Mouse (Mus musculus) forebrain, postnatal 0 days (tissue): ENCODE data around the gene Ankrd6. TPM values are rescaled to one million over a fixed set of nuclear protein-coding genes. Genes with fewer than 3 reads are reported as not detected.

Experiments
- ATAC-seq: fragments of 200-750 bp; cut with Nextera tagmentation; 2 replicates; pipeline ENCODE4 v1.8.0; 2017; ENCODE audit warnings: mild to moderate bottlenecking, moderate library complexity
- DNase-seq: peaks from one replicate; pipeline ENCODE4 v3.0.0-alpha.2; 2015
- H3K27ac ChIP-seq: fragments of 300-500 bp; sonication (generic); 2 replicates; pipeline ENCODE4 v1.5.1; 2014; ENCODE audit warnings: low read depth, mild to moderate bottlenecking, antibody characterized with exemption, low read length, moderate library complexity, mixed read lengths
- H3K27me3 ChIP-seq: fragments of 300-500 bp; sonication (generic); 2 replicates; pipeline ENCODE4 v1.6.1; 2014; ENCODE audit warnings: mild to moderate bottlenecking, low read length, mixed read lengths; ENCODE audit not compliant: insufficient read depth
- H3K36me3 ChIP-seq: fragments of 300-500 bp; sonication (generic); 2 replicates; pipeline ENCODE4 v1.6.1; 2014; ENCODE audit warnings: mild to moderate bottlenecking, moderate library complexity; ENCODE audit not compliant: insufficient read depth
- H3K4me1 ChIP-seq: fragments of 300-500 bp; sonication (generic); 2 replicates; pipeline ENCODE4 v1.6.1; 2014; ENCODE audit warnings: antibody characterized with exemption; ENCODE audit not compliant: insufficient read depth
- H3K4me2 ChIP-seq: fragments of 300-500 bp; sonication (generic); 2 replicates; pipeline ENCODE4 v1.6.1; 2014; ENCODE audit warnings: low read depth, mild to moderate bottlenecking, moderate library complexity
- H3K4me3 ChIP-seq: fragments of 300-500 bp; sonication (generic); 2 replicates; pipeline ENCODE4 v1.5.1; 2014; ENCODE audit warnings: low read depth, low read length, mixed read lengths
- H3K9ac ChIP-seq: fragments of 300-500 bp; sonication (generic); 2 replicates; pipeline ENCODE4 v1.6.1; 2014; ENCODE audit warnings: mild to moderate bottlenecking
- H3K9me3 ChIP-seq: fragments of 300-500 bp; sonication (generic); 2 replicates; pipeline ENCODE4 v1.6.1; 2016; ENCODE audit warnings: low read length
- CTCF ChIP-seq: sonication (generic); IDR thresholded peaks from 2 replicates; pipeline ENCODE4 v1.5.1; 2016; ENCODE audit warnings: antibody characterized with exemption, control low read depth, low read depth
- WGBS: fragments of 180-500 bp; shearing (Covaris S2); extraction: QIAGEN DNeasy Blood & Tissue Kit; methylation state at CpG from one replicate; pipeline ENCODE4 v1.1.7; 2014; 5-methylcytosine and 5-hydroxymethylcytosine counted together
- polyA plus RNA-seq: library from polyadenylated mRNA; unstranded; fragments of >200 nt; fragmentation: Nextera tagmentation; extraction: Ambion mirVana; gene quantifications from 2 replicates; pipeline ENCODE4 v1.2.1, GENCODE M21; 2015
- total RNA-seq: library from RNA; depleted of rRNA; stranded (reverse); fragments of >200 nt; gene quantifications from 2 replicates; pipeline ENCODE4 v1.2.3, GENCODE M21; 2014

Gene Ankrd6
- total and polyA plus RNA-seq, 2 experiments from 2014 or later: 18.4 to 39.8 TPM

DNA sequence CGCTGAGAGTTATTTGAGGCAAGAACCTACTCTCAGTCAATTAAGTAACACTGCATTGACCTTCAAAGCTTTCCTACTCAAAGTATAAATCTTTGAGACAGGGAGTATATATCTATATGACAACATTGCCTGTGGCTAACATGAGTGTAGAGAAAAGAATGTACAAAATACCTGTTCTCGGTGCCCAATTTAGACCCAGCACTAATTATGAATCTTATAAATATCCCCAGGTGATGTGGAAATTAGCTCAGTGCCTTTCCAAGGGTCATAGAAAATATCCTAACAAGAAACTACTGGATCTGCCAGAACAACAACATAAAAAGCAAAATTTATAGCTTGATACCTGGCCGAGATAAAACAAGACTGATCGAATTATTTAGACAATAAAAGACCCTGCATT lies 151.7 kb downstream of the Ankrd6 start:
- ATAC-seq: no peak
- no peak for TF ChIP-seq CTCF
- Histone ChIP-seq H3K27ac (no peak overlapping the region), H3K4me2 (no peak overlapping the region), H3K9ac (no peak overlapping the region), H3K9me3 (no peaks in the 10 kb centered on the region), H3K4me3 (no peak overlapping the region), H3K36me3 (no peaks in the 10 kb centered on the region), H3K4me1 (peaks cover 7% of the 10 kb centered on the region), H3K27me3 (no peaks in the 10 kb centered on the region)
- WGBS: 97% methylated on average over 4 of the region's 4 CpGs
- DNase-seq: no peak

GRCm38 (mm10) chr4:32789020-32789419 lies 161.6 kb downstream of the Ankrd6 start:
- Histone ChIP-seq H3K4me1 (no peaks in the 10 kb centered on the region), H3K9ac (no peak overlapping the region), H3K27me3 (no peaks in the 10 kb centered on the region), H3K9me3 (no peaks in the 10 kb centered on the region), H3K27ac (no peak overlapping the region), H3K4me2 (no peak overlapping the region), H3K4me3 (no peak overlapping the region), H3K36me3 (no peaks in the 10 kb centered on the region)
- no peak for TF ChIP-seq CTCF
- ATAC-seq (no peak), DNase-seq (no peak)
- WGBS: 88% methylated on average over 4 of the region's 4 CpGs

DNA sequence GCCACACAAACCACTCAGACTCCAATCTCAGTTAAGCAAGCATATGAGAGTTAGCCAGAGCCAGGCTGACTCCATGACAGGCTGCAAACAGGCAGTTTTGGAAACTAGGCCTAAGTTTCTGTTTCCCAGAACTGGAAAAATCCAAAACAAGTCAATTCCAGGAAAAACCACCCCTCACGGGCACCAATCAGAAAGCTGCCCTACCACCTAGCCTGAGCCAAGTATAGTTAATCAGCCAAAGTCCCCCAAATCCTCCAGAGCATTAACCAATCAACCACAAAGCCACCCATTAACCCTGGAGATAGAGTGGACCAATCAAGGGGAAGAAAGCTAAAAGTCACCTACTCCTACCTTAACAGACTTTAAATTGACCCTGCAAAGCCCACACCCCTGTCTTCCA lies 163.5 kb downstream of the Ankrd6 start:
- H3K36me3 ChIP-seq: no peaks in the 10 kb centered on the region
- no peaks in the 10 kb centered on the region for H3K27me3 ChIP-seq
- no peak overlapping the region for H3K27ac ChIP-seq
- H3K4me3 ChIP-seq: no peak overlapping the region
- no peak for TF ChIP-seq CTCF
- 91% methylated on average over 1 of the region's 1 CpGs for WGBS
- no peak overlapping the region for H3K4me2 ChIP-seq
- ATAC-seq (no peak), DNase-seq (no peak)
- H3K9me3 ChIP-seq: no peaks in the 10 kb centered on the region
- H3K4me1 ChIP-seq: no peaks in the 10 kb centered on the region
- H3K9ac ChIP-seq: no peak overlapping the region

- no peaks in the 10 kb centered on the region for H3K4me1 ChIP-seq
- no peak for TF ChIP-seq CTCF
- no peak overlapping the region for H3K4me3 ChIP-seq
- no peaks in the 10 kb centered on the region for H3K9me3 ChIP-seq
- WGBS: 98% methylated on average over 4 of the region's 4 CpGs
- H3K36me3 ChIP-seq: peaks cover 13% of the 10 kb centered on the region
- no peak for DNase-seq
- no peak for ATAC-seq
- no peak overlapping the region for H3K4me2 ChIP-seq
- no peak overlapping the region for H3K27ac ChIP-seq
- no peaks in the 10 kb centered on the region for H3K27me3 ChIP-seq
- no peak overlapping the region for H3K9ac ChIP-seq
These were observed 170.6 kb downstream of the Ankrd6 start for GRCm38 (mm10) chr4:32779996-32780395.

DNA sequence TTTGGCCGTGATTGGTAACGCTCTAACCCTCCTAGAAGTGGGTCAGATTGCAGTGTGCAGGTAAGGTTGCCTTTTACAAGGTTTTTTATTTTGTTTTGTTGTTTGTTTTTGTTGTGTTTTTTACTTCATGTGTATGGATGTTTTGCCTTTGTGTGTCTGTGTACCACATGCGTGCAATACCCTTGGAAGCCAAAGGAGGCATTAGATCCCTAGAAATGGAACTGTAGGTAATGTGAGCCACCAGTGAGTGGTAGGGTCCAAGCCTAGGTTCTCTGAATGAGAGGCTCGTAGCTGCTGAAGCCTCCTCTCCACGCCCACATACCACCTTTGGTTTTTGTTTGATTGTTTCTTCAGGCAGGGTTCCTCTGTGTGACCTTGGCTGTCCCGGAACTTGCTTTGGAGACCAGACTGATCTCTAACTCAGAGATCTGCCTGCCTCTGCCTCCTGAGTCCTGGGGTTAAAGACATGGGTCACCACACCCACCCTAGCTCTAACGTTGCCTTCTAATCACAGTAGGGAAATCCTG lies 180.3 kb downstream of the Ankrd6 start:
- no peaks in the 10 kb centered on the region for H3K4me1 ChIP-seq
- H3K9me3 ChIP-seq: no peaks in the 10 kb centered on the region
- peak; percentile 62 for TF ChIP-seq CTCF
- ATAC-seq (no peak), DNase-seq (no peak)
- H3K27ac ChIP-seq: no peak overlapping the region
- H3K27me3 ChIP-seq: no peaks in the 10 kb centered on the region
- no peak overlapping the region for H3K9ac ChIP-seq
- WGBS: 95% methylated on average over 7 of the region's 7 CpGs
- H3K4me2 ChIP-seq: no peak overlapping the region
- H3K36me3 ChIP-seq: peaks cover 68% of the 10 kb centered on the region
- no peak overlapping the region for H3K4me3 ChIP-seq

DNA sequence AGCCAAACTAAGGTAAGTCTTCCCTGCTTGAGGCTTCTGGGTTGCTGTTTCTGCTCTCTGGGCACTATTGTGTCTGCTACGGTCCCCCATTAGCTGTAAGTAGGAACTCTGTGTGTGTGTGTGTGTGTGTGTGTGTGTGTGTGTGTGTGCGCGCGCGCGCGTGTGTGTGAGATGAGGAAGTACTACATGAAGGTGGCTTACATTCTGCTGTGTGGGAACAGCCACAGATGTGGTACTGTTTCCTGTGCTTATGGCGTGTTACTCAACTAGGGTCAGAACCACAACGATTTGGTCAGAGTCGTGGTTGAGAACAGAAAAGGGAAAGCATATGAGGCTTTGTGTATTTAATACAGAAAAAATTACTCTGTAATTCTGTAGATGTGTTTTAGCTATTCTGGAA lies 182.6 kb downstream of the Ankrd6 start:
- H3K4me1 ChIP-seq: no peaks in the 10 kb centered on the region
- DNase-seq (no peak), ATAC-seq (no peak)
- H3K4me3 ChIP-seq: no peak overlapping the region
- H3K27me3 ChIP-seq: no peaks in the 10 kb centered on the region
- H3K36me3 ChIP-seq: peaks cover 69% of the 10 kb centered on the region
- no peak for TF ChIP-seq CTCF
- 88% methylated on average over 10 of the region's 10 CpGs for WGBS
- no peaks in the 10 kb centered on the region for H3K9me3 ChIP-seq
- no peak overlapping the region for H3K4me2 ChIP-seq
- H3K9ac ChIP-seq: no peak overlapping the region
- H3K27ac ChIP-seq: no peak overlapping the region

GRCm38 (mm10) chr4:32767471-32767870 lies 183.2 kb downstream of the Ankrd6 start:
- ATAC-seq (no peak), DNase-seq (no peak)
- Histone ChIP-seq H3K4me2 (no peak overlapping the region), H3K4me3 (no peak overlapping the region), H3K36me3 (peaks cover 69% of the 10 kb centered on the region), H3K9ac (no peak overlapping the region), H3K9me3 (no peaks in the 10 kb centered on the region), H3K4me1 (no peaks in the 10 kb centered on the region), H3K27me3 (no peaks in the 10 kb centered on the region), H3K27ac (no peak overlapping the region)
- no peak for TF ChIP-seq CTCF
- WGBS: 71% methylated on average over 7 of the region's 7 CpGs
